In genomic region chr16:50542554-50543333, GRCm38 (mm10) we compare ENCODE assay signal across 9 mouse cellular contexts. TPM values are rescaled to one million over a fixed set of nuclear protein-coding genes. Genes with fewer than 3 reads are reported as not detected.
A peak's percentile ranks its signal among the peaks of the same experiment; 100 is the strongest.
DNase-seq lines count a peak whose midpoint lies in the region; ATAC-seq and TF ChIP-seq lines count a peak whose summit lies in the region.
"Had no signal": no experiment of that assay in that cellular context is flagged by ENCODE, and none has a peak within 500 bp of the region (broad histone marks: within the 10 kb centered on the region; RNA-seq: fewer than 3 reads in every experiment).

No protein-coding gene starts in this region.

- H3K36me3 ChIP-seq in E14TG2a.4 (ENCODE audit: insufficient read depth, low read length) = no peaks in the 10 kb centered on the region
- H3K36me3 ChIP-seq in kidney, embryonic 16.5 days (ENCODE audit: insufficient read depth, low read length) = no peaks in the 10 kb centered on the region
- H3K36me3 ChIP-seq: neural tube, embryonic 12.5 days had no signal

- no peak overlapping the region for H3K9ac ChIP-seq in kidney, embryonic 16.5 days (replicated peaks; ENCODE audit: low read length)
- H3K9ac ChIP-seq: neural tube, embryonic 12.5 days had no signal

- 0 out of 2 replicates have a peak, but pooled peaks cover 3% of the 10 kb centered on the region for H3K4me1 ChIP-seq in E14TG2a.4 (replicated peaks; ENCODE audit: low read depth, low read length)
- H3K4me1 ChIP-seq in kidney, embryonic 16.5 days (ENCODE audit: insufficient read depth, low read length) = no peaks in the 10 kb centered on the region
- H3K4me1 ChIP-seq: neural tube, embryonic 12.5 days had no signal

- ATAC-seq in kidney, embryonic 16.5 days (ENCODE audit: low FRiP score, low TSS enrichment) = peak; percentile 80; the same call in 1 of the 2 replicates

- H3K27me3 ChIP-seq in E14TG2a.4 (ENCODE audit: insufficient read depth, low read length) = no peaks in the 10 kb centered on the region
- H3K27me3 ChIP-seq in kidney, embryonic 16.5 days (ENCODE audit: insufficient read depth, low read length) = no peaks in the 10 kb centered on the region
- H3K27me3 ChIP-seq: neural tube, embryonic 12.5 days had no signal

- intact Hi-C loops in left cerebral cortex, adult 2 months (cut with DNase I) = loop anchor here (1.0 kb wide), 1 partner anchor 147 kb away; no protein-coding TSS in a partner anchor

- H3K4me3 ChIP-seq in left cerebral cortex, adult 2 months = no peak overlapping the region
- no peak overlapping the region for H3K4me3 ChIP-seq in E14TG2a.4 (replicated peaks; ENCODE audit: low read length)
- H3K4me3 ChIP-seq in kidney, embryonic 16.5 days (ENCODE audit: low read length) = no peak overlapping the region
- H3K4me3 ChIP-seq: neural tube, embryonic 12.5 days had no signal

- peak; percentile 53 for TF ChIP-seq CTCF in left cerebral cortex, adult 2 months (IDR thresholded peaks at IDR 0.05)
- peak; percentile 19; the same call in 1 of the 2 replicates for TF ChIP-seq CTCF in E14TG2a.4 (conservative IDR thresholded peaks at IDR 0.05; ENCODE audit: low read length)

- H3K4me2 ChIP-seq in kidney, embryonic 16.5 days (replicated peaks; ENCODE audit: low read depth, low read length) = no peak overlapping the region
- H3K4me2 ChIP-seq: neural tube, embryonic 12.5 days had no signal

- no peak for DNase-seq in left cerebral cortex, adult 2 months (ENCODE audit: extremely low spot score in 1 of 2, low spot score in 2 of 2)
- no peak for DNase-seq in left cerebral cortex, adult 8-10 months (ENCODE audit: low spot score in 2 of 2)
- DNase-seq in NIH3T3 (ENCODE audit: low read depth) = peak; percentile 54
- DNase-seq in adrenal gland, postnatal 36 days = no peak
- DNase-seq in urinary bladder, postnatal 14 days (ENCODE audit: low spot score) = no peak

- H3K27ac ChIP-seq in left cerebral cortex, adult 2 months = no peak overlapping the region
- H3K27ac ChIP-seq in kidney, embryonic 16.5 days (ENCODE audit: low read length) = no peak overlapping the region
- H3K27ac ChIP-seq: neural tube, embryonic 12.5 days had no signal

- 67% methylated on average over 5 of the region's 5 CpGs for WGBS in kidney, embryonic 16.5 days

- H3K9me3 ChIP-seq in E14TG2a.4 (ENCODE audit: low read length) = no peaks in the 10 kb centered on the region
- no peaks in the 10 kb centered on the region for H3K9me3 ChIP-seq in kidney, embryonic 16.5 days (ENCODE audit: low read length)
- H3K9me3 ChIP-seq: neural tube, embryonic 12.5 days had no signal

RNA-seq across cellular contexts. Expression of gene Ccdc54, which starts 48.2 kb away (rescaled TPM):
- not detected for total RNA-seq in left cerebral cortex, adult 2 months (2021)
- not detected for total RNA-seq in left cerebral cortex, adult 8-10 months (2022)
- not detected in 2 replicates for polyA plus RNA-seq in kidney, embryonic 16.5 days (2015; fragmentation: Nextera tagmentation; extraction: Ambion mirVana)
- not detected for total RNA-seq in adrenal gland, postnatal 36 days (2021)
- total RNA-seq: left cerebral cortex, adult 18-20 months had no signal
- polyA plus RNA-seq: neural tube, embryonic 12.5 days had no signal
